Mouse (Mus musculus) small intestine, adult 2 months (tissue): ENCODE measurements at regions not wholly inside any gene's neighbourhood (a gene's known extent, or its start where the extent isn't known, plus 50 kb on each side); places are given as distances from the start of the nearest gene placed in this dataset.

ENCODE experiments used
- H3K27ac ChIP-seq: fragments of 200-500 bp; 2 replicates; pipeline ENCODE4 v1.5.1; 2012; ENCODE audit warnings: low read depth, low read length, control low read depth, inconsistent platforms; ENCODE audit not compliant: insufficient read depth
- H3K27me3 ChIP-seq: fragments of 200-500 bp; 2 replicates; pipeline ENCODE4 v1.6.1; 2012; ENCODE audit warnings: mild to moderate bottlenecking, moderate library complexity, low read length, inconsistent platforms; ENCODE audit not compliant: control insufficient read depth, insufficient read depth
- H3K36me3 ChIP-seq: fragments of 200-500 bp; 2 replicates; pipeline ENCODE4 v1.6.1; 2012; ENCODE audit warnings: mild to moderate bottlenecking, low read length, control low read depth, inconsistent platforms; ENCODE audit not compliant: control insufficient read depth, insufficient read depth
- H3K4me1 ChIP-seq: fragments of 200-500 bp; 2 replicates; pipeline ENCODE4 v1.6.1; 2012; ENCODE audit warnings: low read length, inconsistent platforms, mixed read lengths; ENCODE audit not compliant: control insufficient read depth, insufficient read depth, insufficient read length
- H3K4me3 ChIP-seq: fragments of 200-500 bp; 2 replicates; pipeline ENCODE4 v1.5.1; 2012; ENCODE audit warnings: low read depth, mild to moderate bottlenecking, control low read depth, inconsistent platforms, low read length, moderate library complexity
- CTCF ChIP-seq: fragments of 200-500 bp; IDR thresholded peaks from 2 replicates; pipeline ENCODE4 v1.5.1; 2012; ENCODE audit warnings: low read depth, mild to moderate bottlenecking, control low read depth, inconsistent platforms, low read length, moderate library complexity, mixed read lengths; ENCODE audit not compliant: insufficient replicate concordance, insufficient read length; ENCODE audit errors: extremely low read depth
- POLR2A ChIP-seq: fragments of 200-500 bp; IDR thresholded peaks from 2 replicates; pipeline ENCODE4 v1.6.1; 2012; ENCODE audit warnings: low read depth, mild to moderate bottlenecking, control low read depth, inconsistent platforms, low read length, moderate library complexity
- WGBS: fragments of 180-500 bp; shearing (Covaris S2); methylation state at CpG from one replicate; pipeline ENCODE4 v1.1.7; 2018; 5-methylcytosine and 5-hydroxymethylcytosine counted together

DNA sequence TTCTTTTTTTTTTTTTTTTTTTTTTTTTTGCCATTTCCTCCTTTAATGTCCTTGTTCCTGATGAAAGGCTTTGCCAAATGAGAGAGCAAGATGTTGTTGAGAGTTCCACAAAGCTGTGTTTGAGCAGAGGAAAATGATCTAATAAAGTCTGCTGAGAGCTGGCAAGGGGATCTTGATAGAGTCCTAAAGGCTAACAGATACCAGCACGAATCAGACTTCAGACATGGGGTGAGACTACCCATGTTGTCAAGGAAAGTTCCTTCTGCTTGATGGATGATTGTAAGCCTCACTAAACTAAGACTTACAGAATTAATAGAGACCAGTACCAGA is 665.2 kb upstream of the Fam92a start:
- no peak for TF ChIP-seq CTCF
- no peak for TF ChIP-seq POLR2A
- Histone ChIP-seq H3K27me3 (no peaks in the 10 kb centered on the region), H3K4me3 (no peak overlapping the region), H3K4me1 (no peaks in the 10 kb centered on the region), H3K27ac (no peak overlapping the region), H3K36me3 (no peaks in the 10 kb centered on the region)
- whole genome bisulfite sequencing = 48% methylated on average over 1 of the region's 1 CpGs

DNA sequence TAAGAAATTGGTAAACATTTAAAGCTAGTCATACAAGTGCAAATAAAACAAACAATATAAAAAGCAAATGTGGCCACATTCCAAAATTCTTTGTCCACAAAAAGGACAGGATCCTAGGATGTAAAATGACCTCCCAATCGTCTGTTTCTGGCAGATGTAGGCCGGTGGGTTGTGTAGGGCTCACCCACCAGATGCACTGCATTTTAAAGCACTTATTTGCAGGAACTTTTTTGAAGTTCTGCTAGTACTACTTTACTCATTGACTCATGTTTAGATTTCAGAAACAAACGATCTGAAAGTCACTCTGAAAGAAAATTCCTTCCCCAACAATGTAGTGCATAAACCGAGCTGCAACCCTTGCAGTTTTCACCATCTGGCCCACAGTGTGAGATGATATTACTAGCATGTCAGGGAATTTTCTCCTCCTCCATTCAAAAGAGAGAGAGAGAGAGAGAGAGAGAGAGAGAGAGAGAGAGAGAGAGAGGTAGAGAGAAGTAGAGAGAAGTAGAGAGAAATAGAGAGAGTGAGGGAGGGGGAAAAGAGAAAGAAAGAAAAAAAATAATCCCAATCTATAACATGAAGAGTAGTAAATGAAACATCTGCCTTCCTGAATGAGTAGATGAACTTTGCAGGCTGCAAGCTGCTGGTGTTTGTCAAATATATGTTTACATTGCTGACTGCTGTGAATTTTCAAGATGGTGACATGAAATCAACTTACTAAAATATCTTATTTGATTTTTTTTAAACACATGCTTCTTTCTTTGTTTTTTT is 664.7 kb upstream of the Fam92a start:
- TF ChIP-seq POLR2A (no peak), CTCF (no peak)
- H3K4me3 ChIP-seq = no peak overlapping the region
- H3K27me3 ChIP-seq = no peaks in the 10 kb centered on the region
- WGBS = 49% methylated on average over 4 of the region's 4 CpGs
- H3K27ac ChIP-seq = no peak overlapping the region
- H3K4me1 ChIP-seq = no peaks in the 10 kb centered on the region
- H3K36me3 ChIP-seq = no peaks in the 10 kb centered on the region

DNA sequence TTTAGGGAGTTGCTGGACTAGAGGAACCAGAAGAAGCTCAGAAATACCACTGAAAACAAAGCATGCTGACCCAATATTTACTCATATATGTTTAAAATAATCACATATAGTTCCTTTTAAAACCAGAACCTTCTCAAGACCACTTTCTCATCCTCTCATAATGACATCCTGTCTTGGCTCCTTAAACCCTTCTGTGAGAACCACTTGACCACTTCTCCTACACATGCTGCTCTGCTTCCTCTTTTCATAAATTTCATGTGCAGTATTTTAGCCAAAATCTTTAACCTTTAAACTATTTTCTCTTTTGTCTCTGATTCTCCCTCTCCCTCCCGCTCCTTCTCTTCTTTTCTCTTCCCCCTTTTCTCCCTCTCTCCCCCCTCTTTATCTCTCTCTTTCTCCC is 654.6 kb upstream of the Fam92a start:
- no peak for TF ChIP-seq CTCF
- no peak for TF ChIP-seq POLR2A
- H3K4me3 ChIP-seq = no peak overlapping the region
- 72% methylated on average over 1 of the region's 1 CpGs for WGBS
- no peak overlapping the region for H3K27ac ChIP-seq
- no peaks in the 10 kb centered on the region for H3K36me3 ChIP-seq
- H3K27me3 ChIP-seq = no peaks in the 10 kb centered on the region
- no peaks in the 10 kb centered on the region for H3K4me1 ChIP-seq

DNA sequence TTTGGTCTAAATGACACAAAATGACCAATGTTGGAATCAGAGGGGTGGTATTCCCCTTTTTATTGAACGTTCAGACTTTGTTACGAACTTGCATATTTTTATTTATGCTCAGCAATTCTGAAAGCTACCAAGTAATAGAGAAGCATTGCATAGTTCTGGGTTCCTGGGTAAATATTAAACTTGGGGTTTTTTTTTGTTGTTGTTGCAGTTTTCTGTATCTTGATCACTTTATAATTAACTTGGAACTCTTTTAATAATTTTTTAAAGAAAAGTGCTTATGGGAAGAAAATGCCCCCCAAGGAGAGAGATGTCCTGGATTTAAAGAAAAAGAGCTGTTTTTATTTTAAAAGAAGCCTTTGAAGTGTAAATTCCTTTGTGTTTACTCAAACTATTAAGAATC is 642.4 kb upstream of the Fam92a start:
- no peaks in the 10 kb centered on the region for H3K4me1 ChIP-seq
- TF ChIP-seq CTCF = no peak
- TF ChIP-seq POLR2A = no peak
- WGBS = 84% methylated on average over 2 of the region's 2 CpGs

DNA sequence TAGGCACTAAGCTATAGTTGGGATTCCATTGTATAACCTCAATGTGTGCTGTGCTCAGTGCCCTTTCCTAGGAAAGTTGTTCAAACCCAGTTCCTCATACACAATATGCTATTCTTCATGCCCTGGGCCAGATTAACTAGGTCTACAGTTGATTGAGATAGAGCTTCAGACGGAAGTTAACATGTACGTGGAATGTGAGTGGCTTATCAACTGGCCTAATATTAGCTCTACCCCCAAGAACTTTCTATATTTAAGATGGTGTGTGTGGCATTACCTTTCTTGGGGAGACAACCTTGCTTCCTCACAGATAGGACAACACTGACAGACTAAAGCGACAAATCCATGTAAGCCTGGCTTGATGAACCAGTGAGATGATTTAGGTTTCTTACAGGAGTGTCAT is 629.4 kb upstream of the Fam92a start:
- TF ChIP-seq POLR2A (no peak), CTCF (no peak)
- H3K36me3 ChIP-seq = no peaks in the 10 kb centered on the region
- H3K27ac ChIP-seq = no peak overlapping the region
- no peaks in the 10 kb centered on the region for H3K4me1 ChIP-seq
- H3K27me3 ChIP-seq = no peaks in the 10 kb centered on the region
- H3K4me3 ChIP-seq = no peak overlapping the region
- 77% methylated on average over 3 of the region's 3 CpGs for WGBS

More for the DNA sequence above, 642.4 kb upstream of the Fam92a start:
- Histone ChIP-seq H3K27ac (no peak overlapping the region), H3K4me3 (no peak overlapping the region), H3K36me3 (no peaks in the 10 kb centered on the region), H3K27me3 (no peaks in the 10 kb centered on the region)

DNA sequence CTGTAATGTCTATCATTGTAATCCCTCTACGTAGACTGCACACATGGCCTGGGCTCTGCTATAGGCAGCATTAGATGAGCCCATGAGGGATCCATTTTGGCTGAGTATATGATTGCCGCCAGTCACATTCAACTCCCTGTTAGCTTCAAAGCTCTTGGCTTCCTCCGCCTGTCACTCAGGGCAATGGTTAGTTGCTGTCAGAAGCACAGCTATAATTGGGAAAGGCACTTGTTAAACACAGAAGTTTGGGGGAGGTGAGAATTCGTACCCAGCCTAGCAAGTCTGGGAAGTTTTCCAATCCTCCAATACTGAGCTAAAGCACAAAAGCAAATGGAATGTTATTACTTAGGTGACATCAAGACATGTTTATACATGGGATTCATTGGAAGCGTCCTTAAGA is 627.7 kb upstream of the Fam92a start:
- H3K27me3 ChIP-seq = no peaks in the 10 kb centered on the region
- H3K36me3 ChIP-seq = no peaks in the 10 kb centered on the region
- WGBS = 86% methylated on average over 5 of the region's 5 CpGs
- TF ChIP-seq POLR2A = no peak
- TF ChIP-seq CTCF = no peak
- H3K4me1 ChIP-seq = no peaks in the 10 kb centered on the region
- no peak overlapping the region for H3K4me3 ChIP-seq
- H3K27ac ChIP-seq = no peak overlapping the region

DNA sequence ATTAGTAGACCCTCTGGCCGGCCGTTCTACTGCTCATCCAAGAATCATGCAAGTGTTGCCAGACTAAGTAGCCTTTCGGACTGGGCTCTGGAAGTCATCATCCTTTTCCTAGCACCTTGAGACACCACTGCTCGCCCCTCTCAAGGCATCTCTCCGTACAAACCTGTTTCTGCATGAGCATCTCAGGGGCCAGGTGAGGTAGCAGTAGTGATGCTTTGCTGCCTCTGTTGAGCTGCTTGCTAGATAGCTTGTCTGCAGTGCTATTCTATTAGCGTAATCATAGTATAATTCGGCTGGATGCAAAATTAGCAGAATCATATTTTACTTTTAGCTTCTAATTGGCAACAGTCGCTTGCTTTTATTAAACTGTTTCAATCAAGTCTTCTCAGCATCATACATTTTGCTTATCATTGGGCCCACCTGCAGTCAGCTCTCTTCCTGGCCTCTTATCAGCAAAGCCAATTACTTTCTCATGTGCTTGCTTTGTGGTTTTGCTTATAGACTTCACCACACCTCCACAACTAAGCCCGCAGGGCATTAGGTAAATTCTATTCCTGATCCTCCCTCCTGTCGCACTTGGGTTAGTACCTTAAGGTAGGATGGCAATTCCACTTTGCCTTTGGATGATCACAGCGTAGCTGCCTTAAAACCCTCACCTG is 621.1 kb upstream of the Fam92a start:
- TF ChIP-seq CTCF = no peak
- no peak for TF ChIP-seq POLR2A
- 79% methylated on average over 11 of the region's 11 CpGs for WGBS

More for the DNA sequence above, 621.1 kb upstream of the Fam92a start:
- H3K4me3 ChIP-seq = no peak overlapping the region
- no peaks in the 10 kb centered on the region for H3K4me1 ChIP-seq
- no peak overlapping the region for H3K27ac ChIP-seq
- H3K27me3 ChIP-seq = no peaks in the 10 kb centered on the region
- H3K36me3 ChIP-seq = no peaks in the 10 kb centered on the region
